In the genomic region with DNA sequence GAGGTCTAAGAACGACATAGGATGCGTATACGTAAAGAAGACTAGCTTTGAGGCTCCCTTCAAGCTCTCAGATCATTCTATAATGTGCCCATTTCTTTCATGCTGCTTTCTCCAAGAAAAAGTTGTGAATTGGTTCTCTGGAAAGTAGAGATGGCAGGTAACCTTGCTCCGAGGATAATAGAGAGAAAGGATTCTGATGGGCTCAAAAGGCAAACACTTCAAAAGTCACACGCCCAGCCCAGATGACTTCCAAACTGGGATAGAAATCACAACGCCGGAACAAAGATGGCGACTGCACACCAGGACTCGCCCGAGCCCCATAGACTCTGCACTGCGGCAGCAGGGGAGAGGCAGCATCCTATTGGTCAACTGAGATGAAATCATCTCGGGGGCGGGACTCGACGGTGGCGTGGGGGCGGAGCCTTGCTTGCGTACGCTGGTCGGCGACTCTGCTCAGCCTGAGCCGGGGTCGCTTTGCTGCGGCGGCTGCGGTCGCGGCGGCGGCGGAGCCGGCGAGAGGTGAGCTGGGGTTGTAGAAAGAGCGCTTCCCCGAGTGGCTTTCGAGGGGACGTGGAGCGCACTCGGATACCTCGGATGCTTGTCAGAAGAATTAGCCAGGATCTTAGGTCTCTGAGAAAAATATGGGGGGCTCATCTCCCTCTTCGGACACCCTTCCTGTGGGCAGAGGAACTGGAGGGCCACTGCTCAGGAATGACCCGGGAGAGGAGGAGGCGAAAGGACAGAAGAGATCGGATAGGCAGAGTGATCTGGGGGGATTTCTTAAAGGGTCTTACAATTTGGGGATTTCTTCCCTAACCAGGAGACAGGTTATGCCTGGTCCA, we compare ENCODE assay signal across 8 mouse cellular contexts. TPM values are rescaled to one million over a fixed set of nuclear protein-coding genes. Genes with fewer than 3 reads are reported as not detected.
DNase-seq lines count a peak whose midpoint lies in the region; ATAC-seq and TF ChIP-seq lines count a peak whose summit lies in the region.

Atp6v0a1 (plus strand) TSS at position 407 of the 842 bp plus-strand sequence.

- H3K4me3 ChIP-seq in hindbrain, embryonic 13.5 days = peak within 1 kb of the TSS; percentile 69

- H3K9me3 ChIP-seq in hindbrain, embryonic 13.5 days = no peaks in the 10 kb centered on the region

- POLR2A ChIA-PET in Patski (lab: Charles Lee) = interaction anchor here (0.7 to 2.1 kb wide), 9 partner anchors 11 to 235 kb away, joined by 3 to 8 read pairs (median 4); no protein-coding TSS in a partner anchor

- H3K36me3 ChIP-seq in hindbrain, embryonic 13.5 days = peaks cover 16% of the 10 kb centered on the region

- ATAC-seq in Patski = peak; percentile 83
- ATAC-seq in hindbrain, embryonic 13.5 days (ENCODE audit: low FRiP score) = peak; percentile 100

- peak within 1 kb of the TSS; percentile 93 for H3K9ac ChIP-seq in hindbrain, embryonic 13.5 days

- H3K4me2 ChIP-seq in hindbrain, embryonic 13.5 days = peak within 1 kb of the TSS; percentile 60

- in situ Hi-C loops in Patski (cut with MboI; ENCODE audit: low pct_unique_long_range_greater_than_20kb) = no loop called here

- under 1% methylated on average over 44 of the region's 44 CpGs for WGBS in hindbrain, embryonic 13.5 days

- no peak for TF ChIP-seq CTCF in Patski (IDR thresholded peaks at IDR 0.05)

- H3K4me1 ChIP-seq in hindbrain, embryonic 13.5 days (replicated peaks) = peaks cover 37% of the 10 kb centered on the region

- no peaks in the 10 kb centered on the region for H3K27me3 ChIP-seq in Patski
- peaks cover 13% of the 10 kb centered on the region; the same call in 1 of the 2 replicates for H3K27me3 ChIP-seq in hindbrain, embryonic 13.5 days

- peak; percentile 75 for DNase-seq in Patski (ENCODE audit: low read depth, low spot score)
- peak; percentile 99 for DNase-seq in cerebellum, postnatal 14 days
- peak; percentile 96 to 98 for DNase-seq in frontal cortex, postnatal 14 days (ENCODE audit: low spot score in 2 of 2)
- DNase-seq in layer of hippocampus, postnatal 25 days (ENCODE audit: extremely low spot score in 1 of 2, low spot score in 1 of 2) = peak; percentile 91 to 93
- peak; percentile 99 for DNase-seq in lung, postnatal 25 days (ENCODE audit: low spot score)
- peak; percentile 98 for DNase-seq in retina, embryonic 14.5 days (ENCODE audit: low spot score)
- DNase-seq in thymus, postnatal 4 days = peak; percentile 94

- CTCF ChIA-PET in Patski (lab: Charles Lee) = interaction anchor here (0.6 to 1.8 kb wide), 6 partner anchors 8 to 58 kb away, joined by 3 to 7 read pairs (median 4); no protein-coding TSS in a partner anchor

- peak within 1 kb of the TSS; percentile 91 for H3K27ac ChIP-seq in hindbrain, embryonic 13.5 days

RNA-seq across cellular contexts. Expression of gene Atp6v0a1, which starts in this region (rescaled TPM):
- polyA plus RNA-seq in Patski (2021) = 141 TPM
- 108 and 110 TPM in 2 replicates for polyA plus RNA-seq in hindbrain, embryonic 13.5 days (2015; fragmentation: Nextera tagmentation; extraction: Ambion mirVana)
- 100 to 1,000 TPM; 446 to 454 TPM for total RNA-seq in layer of hippocampus, postnatal 25 days (2021)

Comparison
In these comparisons a context has a peak if more than half of its experiments do, and no peak if none do; other contexts are left out.
1. Peak in every context shown above with its lines: DNase-seq, ATAC-seq, H3K4me3 ChIP-seq and H3K27ac ChIP-seq.